Mouse (Mus musculus) lung, postnatal 0 days (tissue): ENCODE data around the gene Atad2b.

Experiments
- CTCF ChIP-seq: IDR thresholded peaks from 2 replicates; pipeline ENCODE4 v1.5.1; 2016; ENCODE audit warnings: antibody characterized with exemption, mild to moderate bottlenecking
- EP300 ChIP-seq: IDR thresholded peaks from 2 replicates; pipeline ENCODE4 v1.6.1; 2016; ENCODE audit warnings: antibody characterized with exemption, mild to moderate bottlenecking, control low read depth

DNA sequence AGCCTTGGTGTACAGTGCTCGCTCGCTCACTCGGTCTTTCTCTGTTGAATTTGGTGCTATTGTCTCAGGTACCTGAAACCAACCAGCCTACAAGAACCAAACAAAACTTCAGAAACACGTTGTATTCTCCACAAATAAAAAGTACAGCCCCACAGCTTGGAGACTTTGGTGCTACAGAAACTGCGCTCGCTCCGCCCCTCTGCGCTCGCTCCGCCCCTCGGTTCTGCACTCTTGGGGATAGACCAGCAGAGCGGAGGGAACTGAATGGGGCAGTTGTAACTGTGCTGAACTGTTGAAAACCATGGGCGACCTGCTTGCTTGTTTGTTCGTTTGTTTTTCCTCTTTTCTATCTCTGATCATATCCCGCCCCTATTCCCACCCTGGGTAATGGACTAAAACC is 127.0 kb downstream of the Atad2b start:
- TF ChIP-seq CTCF (no peak), EP300 (no peak)
